Mouse (Mus musculus) forebrain, embryonic 10.5 days (tissue): ENCODE results near the gene Ccdc167. TPM values are rescaled to one million over a fixed set of nuclear protein-coding genes. Genes with fewer than 3 reads are reported as not detected.

Experiments used
- DNase-seq: peaks from one replicate; pipeline ENCODE4 v3.0.0-alpha.2; 2017; ENCODE audit warnings: low spot score; ENCODE audit errors: extremely low spot score
- H3K27ac ChIP-seq: fragments of 300-500 bp; sonication (generic); 2 replicates; pipeline ENCODE4 v1.5.1; 2016; ENCODE audit warnings: mild to moderate bottlenecking
- H3K27me3 ChIP-seq: fragments of 300-500 bp; sonication (generic); 2 replicates; pipeline ENCODE4 v1.6.1; 2016; ENCODE audit warnings: mild to moderate bottlenecking; ENCODE audit not compliant: poor library complexity, severe bottlenecking
- H3K36me3 ChIP-seq: fragments of 300-500 bp; sonication (generic); replicated peaks from 2 replicates; pipeline ENCODE4 v1.6.1; 2016; ENCODE audit warnings: mild to moderate bottlenecking, moderate library complexity
- H3K4me1 ChIP-seq: fragments of 300-500 bp; sonication (generic); 2 replicates; pipeline ENCODE4 v1.6.1; 2016
- H3K4me3 ChIP-seq: fragments of 300-500 bp; sonication (generic); 2 replicates; pipeline ENCODE4 v1.5.1; 2016; ENCODE audit warnings: mild to moderate bottlenecking, moderate library complexity
- H3K9me3 ChIP-seq: fragments of 300-500 bp; sonication (generic); 2 replicates; pipeline ENCODE4 v1.6.1; 2016; ENCODE audit warnings: mild to moderate bottlenecking, moderate library complexity
- WGBS: fragments of 180-500 bp; shearing (Covaris S2); methylation state at CpG from one replicate; pipeline ENCODE4 v1.1.7; 2016; 5-methylcytosine and 5-hydroxymethylcytosine counted together
- polyA plus RNA-seq: library from polyadenylated mRNA; unstranded; fragments of >200 nt; fragmentation: Nextera tagmentation; extraction: Ambion mirVana; gene quantifications from 2 replicates; pipeline ENCODE4 v1.2.1, GENCODE M21; 2016

The Ccdc167 gene
- polyA plus RNA-seq, 1 experiment from 2014 or later, result 17.9 TPM

GRCm38 (mm10) chr17:29673325-29673724, 43.5 kb downstream of the Ccdc167 start:
- H3K36me3 ChIP-seq, result peaks cover 97% of the 10 kb centered on the region

GRCm38 (mm10) chr17:29671021-29671420, 45.8 kb downstream of the Ccdc167 start:
- Histone ChIP-seq H3K4me3 (no peak overlapping the region), H3K27ac (no peak overlapping the region), H3K4me1 (no peaks in the 10 kb centered on the region), H3K27me3 (no peaks in the 10 kb centered on the region), H3K36me3 (peaks cover 94% of the 10 kb centered on the region), H3K9me3 (no peaks in the 10 kb centered on the region)
- 94% methylated on average over 2 of the region's 2 CpGs for WGBS
- DNase-seq, result no peak

More at GRCm38 (mm10) chr17:29673325-29673724, 43.5 kb downstream of the Ccdc167 start:
- no peaks in the 10 kb centered on the region for H3K27me3 ChIP-seq
- no peak for DNase-seq
- no peak overlapping the region for H3K27ac ChIP-seq
- no peaks in the 10 kb centered on the region for H3K4me1 ChIP-seq
- WGBS, result 92% methylated on average over 4 of the region's 4 CpGs
- no peaks in the 10 kb centered on the region for H3K9me3 ChIP-seq
- H3K4me3 ChIP-seq, result no peak overlapping the region

GRCm38 (mm10) chr17:29669936-29670335, 46.9 kb downstream of the Ccdc167 start:
- H3K27ac ChIP-seq, result no peak overlapping the region
- no peaks in the 10 kb centered on the region for H3K27me3 ChIP-seq
- H3K9me3 ChIP-seq, result no peaks in the 10 kb centered on the region
- H3K4me3 ChIP-seq, result no peak overlapping the region
- no peaks in the 10 kb centered on the region for H3K4me1 ChIP-seq
- H3K36me3 ChIP-seq, result peaks cover 93% of the 10 kb centered on the region
- DNase-seq, result no peak

GRCm38 (mm10) chr17:29669030-29669429, 47.8 kb downstream of the Ccdc167 start:
- no peak for DNase-seq
- H3K36me3 ChIP-seq, result peaks cover 93% of the 10 kb centered on the region
- H3K27me3 ChIP-seq, result no peaks in the 10 kb centered on the region
- H3K27ac ChIP-seq, result no peak overlapping the region
- no peak overlapping the region for H3K4me3 ChIP-seq
- WGBS, result 95% methylated on average over 4 of the region's 4 CpGs
- H3K4me1 ChIP-seq, result no peaks in the 10 kb centered on the region
- H3K9me3 ChIP-seq, result no peaks in the 10 kb centered on the region

- no peak overlapping the region for H3K27ac ChIP-seq
- no peaks in the 10 kb centered on the region for H3K4me1 ChIP-seq
- no peak overlapping the region for H3K4me3 ChIP-seq
- DNase-seq, result no peak
- WGBS, result 89% methylated on average over 10 of the region's 10 CpGs
- peaks cover 93% of the 10 kb centered on the region for H3K36me3 ChIP-seq
- no peaks in the 10 kb centered on the region for H3K27me3 ChIP-seq
- no peaks in the 10 kb centered on the region for H3K9me3 ChIP-seq
Observed at GRCm38 (mm10) chr17:29668051-29668986, 48.5 kb downstream of the Ccdc167 start.

GRCm38 (mm10) chr17:29662145-29662544, 54.7 kb downstream of the Ccdc167 start:
- Histone ChIP-seq H3K9me3 (no peaks in the 10 kb centered on the region), H3K4me1 (peaks cover 14% of the 10 kb centered on the region), H3K27me3 (no peaks in the 10 kb centered on the region), H3K36me3 (peaks cover 44% of the 10 kb centered on the region), H3K27ac (no peak overlapping the region), H3K4me3 (no peak overlapping the region)
- 94% methylated on average over 6 of the region's 6 CpGs for WGBS
- DNase-seq, result no peak

GRCm38 (mm10) chr17:29660762-29661391, 56.0 kb downstream of the Ccdc167 start:
- H3K9me3 ChIP-seq, result no peaks in the 10 kb centered on the region
- peak overlapping the region; percentile 93 for H3K4me3 ChIP-seq
- H3K36me3 ChIP-seq, result peaks cover 31% of the 10 kb centered on the region
- peaks cover 14% of the 10 kb centered on the region for H3K4me1 ChIP-seq
- peak overlapping the region; percentile 96 for H3K27ac ChIP-seq
- 1% methylated on average over 41 of the region's 41 CpGs for WGBS
- no peaks in the 10 kb centered on the region for H3K27me3 ChIP-seq
- no peak for DNase-seq

GRCm38 (mm10) chr17:29660076-29660761, 56.6 kb downstream of the Ccdc167 start, which contains the start of gene Cmtr1:
Gene Cmtr1 (plus strand): TSS chr17:29660595.
- Histone ChIP-seq H3K9me3 (no peaks in the 10 kb centered on the region), H3K27me3 (no peaks in the 10 kb centered on the region), H3K4me3 (peak within 1 kb of the TSS; percentile 93), H3K4me1 (peaks cover 14% of the 10 kb centered on the region), H3K27ac (peak within 1 kb of the TSS; percentile 96), H3K36me3 (peaks cover 25% of the 10 kb centered on the region)
- DNase-seq, result peak; percentile 92
- WGBS, result 2% methylated on average over 41 of the region's 41 CpGs

- H3K27ac ChIP-seq, result no peak overlapping the region
- H3K4me1 ChIP-seq, result peaks cover 14% of the 10 kb centered on the region
- no peaks in the 10 kb centered on the region for H3K27me3 ChIP-seq
- peaks cover 6% of the 10 kb centered on the region for H3K36me3 ChIP-seq
- no peaks in the 10 kb centered on the region for H3K9me3 ChIP-seq
- WGBS, result 82% methylated on average over 2 of the region's 2 CpGs
- no peak for DNase-seq
- H3K4me3 ChIP-seq, result no peak overlapping the region
Observed at GRCm38 (mm10) chr17:29658249-29658648, 58.6 kb downstream of the Ccdc167 start.

- Histone ChIP-seq H3K36me3 (peaks cover 78% of the 10 kb centered on the region), H3K9me3 (no peaks in the 10 kb centered on the region), H3K27ac (no peak overlapping the region), H3K4me3 (no peak overlapping the region), H3K4me1 (0 out of 2 replicates have a peak, but pooled peaks cover 5% of the 10 kb centered on the region), H3K27me3 (no peaks in the 10 kb centered on the region)
- no peak for DNase-seq
- WGBS, result 68% methylated on average over 3 of the region's 3 CpGs
Observed at GRCm38 (mm10) chr17:29642219-29642618, 74.6 kb downstream of the Ccdc167 start.

GRCm38 (mm10) chr17:29640971-29641370, 75.9 kb downstream of the Ccdc167 start:
- H3K4me3 ChIP-seq, result no peak overlapping the region
- peaks cover 81% of the 10 kb centered on the region for H3K36me3 ChIP-seq
- no peaks in the 10 kb centered on the region for H3K9me3 ChIP-seq
- H3K4me1 ChIP-seq, result 0 out of 2 replicates have a peak, but pooled peaks cover 4% of the 10 kb centered on the region
- 94% methylated on average over 11 of the region's 11 CpGs for WGBS
- no peak for DNase-seq
- H3K27ac ChIP-seq, result no peak overlapping the region
- H3K27me3 ChIP-seq, result no peaks in the 10 kb centered on the region

GRCm38 (mm10) chr17:29637895-29638294, 78.9 kb downstream of the Ccdc167 start:
- H3K27ac ChIP-seq, result no peak overlapping the region
- no peaks in the 10 kb centered on the region for H3K4me1 ChIP-seq
- no peaks in the 10 kb centered on the region for H3K27me3 ChIP-seq
- WGBS, result 86% methylated on average over 8 of the region's 8 CpGs
- no peak overlapping the region for H3K4me3 ChIP-seq
- peaks cover 99% of the 10 kb centered on the region for H3K36me3 ChIP-seq
- DNase-seq, result no peak
- no peaks in the 10 kb centered on the region for H3K9me3 ChIP-seq
